Mouse (Mus musculus) stomach, postnatal 0 days (tissue): Measurements from ENCODE around the gene Sox5.

Source experiments
- CTCF ChIP-seq: IDR thresholded peaks from 2 replicates; pipeline ENCODE4 v1.5.1; 2016; ENCODE audit warnings: antibody characterized with exemption, low read depth, mild to moderate bottlenecking, moderate library complexity
- EP300 ChIP-seq: optimal IDR thresholded peaks from 2 replicates; pipeline ENCODE3; 2016; ENCODE audit warnings: antibody characterized with exemption

DNA sequence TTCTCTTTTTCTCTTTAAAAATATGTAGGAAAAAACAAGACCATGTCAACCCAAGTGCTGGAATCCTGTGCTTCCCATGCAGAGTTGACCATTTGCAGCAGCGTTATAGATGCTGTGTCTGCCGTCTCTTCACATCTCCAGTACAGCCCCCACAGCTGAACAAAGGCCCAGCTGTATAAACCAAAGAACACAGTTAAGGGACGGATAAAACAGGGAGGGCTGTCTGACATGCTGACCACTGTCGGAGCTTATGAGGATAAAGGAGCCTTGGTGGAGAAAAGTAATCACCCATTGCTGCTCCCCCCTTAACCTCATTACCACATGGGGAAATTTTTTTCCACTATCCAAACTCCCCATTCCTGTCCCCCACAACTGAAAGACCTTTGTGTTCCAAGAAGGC, 612.0 kb downstream of the Sox5 start:
- no peak for TF ChIP-seq EP300
- TF ChIP-seq CTCF, result no peak
